Mouse (Mus musculus) hindbrain, postnatal 0 days (tissue): ENCODE data around the gene Tiam2. TPM values are rescaled to one million over a fixed set of nuclear protein-coding genes. Genes with fewer than 3 reads are reported as not detected.

Source experiments
- ATAC-seq: fragments of 200-750 bp; cut with Nextera tagmentation; 2 replicates; pipeline ENCODE4 v1.8.0; 2017; ENCODE audit warnings: mild to moderate bottlenecking, moderate TSS enrichment, moderate library complexity
- DNase-seq: peaks from one replicate; pipeline ENCODE4 v3.0.0-alpha.2; 2015; ENCODE audit warnings: low spot score
- H3K27ac ChIP-seq: fragments of 300-500 bp; sonication (generic); 2 replicates; pipeline ENCODE4 v1.5.1; 2014; ENCODE audit warnings: mild to moderate bottlenecking
- H3K27me3 ChIP-seq: fragments of 300-500 bp; sonication (generic); 2 replicates; pipeline ENCODE4 v1.6.1; 2014; ENCODE audit warnings: low read length, mixed read lengths; ENCODE audit not compliant: insufficient read depth
- H3K36me3 ChIP-seq: fragments of 300-500 bp; sonication (generic); 2 replicates; pipeline ENCODE4 v1.6.1; 2014; ENCODE audit warnings: low read length, mixed read lengths; ENCODE audit not compliant: insufficient read depth
- H3K4me1 ChIP-seq: fragments of 300-500 bp; sonication (generic); 2 replicates; pipeline ENCODE4 v1.6.1; 2014; ENCODE audit warnings: antibody characterized with exemption, low read length, mixed read lengths; ENCODE audit not compliant: insufficient read depth
- H3K4me2 ChIP-seq: fragments of 300-500 bp; sonication (generic); 2 replicates; pipeline ENCODE4 v1.6.1; 2014; ENCODE audit warnings: low read depth, mild to moderate bottlenecking, low read length, moderate library complexity, mixed read lengths
- H3K4me3 ChIP-seq: fragments of 300-500 bp; sonication (generic); 2 replicates; pipeline ENCODE4 v1.5.1; 2014; ENCODE audit warnings: low read length
- H3K9ac ChIP-seq: fragments of 300-500 bp; sonication (generic); replicated peaks from 2 replicates; pipeline ENCODE4 v1.6.1; 2014; ENCODE audit warnings: mild to moderate bottlenecking, low read length, moderate library complexity, mixed read lengths
- H3K9me3 ChIP-seq: fragments of 300-500 bp; sonication (generic); 2 replicates; pipeline ENCODE4 v1.6.1; 2016; ENCODE audit warnings: low read length, mixed read lengths
- CTCF ChIP-seq: IDR thresholded peaks from 2 replicates; pipeline ENCODE4 v1.5.1; 2016; ENCODE audit warnings: antibody characterized with exemption, control low read depth, low read depth
- WGBS: fragments of 180-500 bp; shearing (Covaris S2); extraction: QIAGEN DNeasy Blood & Tissue Kit; methylation state at CpG from one replicate; pipeline ENCODE4 v1.1.7; 2014; 5-methylcytosine and 5-hydroxymethylcytosine counted together
- polyA plus RNA-seq: library from polyadenylated mRNA; unstranded; fragments of >200 nt; fragmentation: Nextera tagmentation; extraction: Ambion mirVana; gene quantifications from 2 replicates; pipeline ENCODE4 v1.2.1, GENCODE M21; 2015
- total RNA-seq: library from RNA; depleted of rRNA; stranded (reverse); fragments of >200 nt; gene quantifications from 2 replicates; pipeline ENCODE4 v1.2.3, GENCODE M21; 2014

Tiam2 gene
- total and polyA plus RNA-seq, 2 experiments from 2014 or later: 2.8 to 8.8 TPM

GRCm38 (mm10) chr17:3407051-3407450 lies 80.7 kb downstream of the Tiam2 start:
- H3K9me3 ChIP-seq: no peaks in the 10 kb centered on the region
- H3K9ac ChIP-seq: no peak overlapping the region
- no peaks in the 10 kb centered on the region for H3K4me1 ChIP-seq
- no peak overlapping the region for H3K27ac ChIP-seq
- DNase-seq: no peak
- no peak overlapping the region for H3K4me2 ChIP-seq
- TF ChIP-seq CTCF: no peak
- no peak overlapping the region for H3K4me3 ChIP-seq
- H3K36me3 ChIP-seq: no peaks in the 10 kb centered on the region
- no peaks in the 10 kb centered on the region for H3K27me3 ChIP-seq
- WGBS: 3% methylated on average over 1 of the region's 1 CpGs
- no peak for ATAC-seq

GRCm38 (mm10) chr17:3410307-3410706 lies 83.9 kb downstream of the Tiam2 start:
- no peak overlapping the region for H3K4me2 ChIP-seq
- 72% methylated on average over 2 of the region's 2 CpGs for WGBS
- H3K4me3 ChIP-seq: no peak overlapping the region
- no peak for ATAC-seq
- H3K9me3 ChIP-seq: no peaks in the 10 kb centered on the region
- no peaks in the 10 kb centered on the region for H3K36me3 ChIP-seq
- H3K4me1 ChIP-seq: no peaks in the 10 kb centered on the region
- H3K27me3 ChIP-seq: no peaks in the 10 kb centered on the region
- no peak overlapping the region for H3K27ac ChIP-seq
- H3K9ac ChIP-seq: no peak overlapping the region
- no peak for DNase-seq
- TF ChIP-seq CTCF: no peak

GRCm38 (mm10) chr17:3412771-3413170 lies 86.4 kb downstream of the Tiam2 start:
- H3K36me3 ChIP-seq: no peaks in the 10 kb centered on the region
- no peak overlapping the region for H3K4me2 ChIP-seq
- ATAC-seq (no peak), DNase-seq (no peak)
- no peaks in the 10 kb centered on the region for H3K27me3 ChIP-seq
- H3K27ac ChIP-seq: no peak overlapping the region
- H3K9ac ChIP-seq: no peak overlapping the region
- WGBS: 55% methylated on average over 4 of the region's 4 CpGs
- no peaks in the 10 kb centered on the region for H3K4me1 ChIP-seq
- H3K4me3 ChIP-seq: no peak overlapping the region
- no peak for TF ChIP-seq CTCF
- H3K9me3 ChIP-seq: no peaks in the 10 kb centered on the region

GRCm38 (mm10) chr17:3415580-3415979 lies 89.2 kb downstream of the Tiam2 start:
- peak; percentile 50 for DNase-seq
- ATAC-seq: peak; percentile 40; the same call in 1 of the 2 replicates
- H3K27ac ChIP-seq: no peak overlapping the region; the same call in 1 of the 2 replicates
- H3K9me3 ChIP-seq: no peaks in the 10 kb centered on the region
- H3K4me2 ChIP-seq: no peak overlapping the region
- 60% methylated on average over 3 of the region's 3 CpGs for WGBS
- no peak overlapping the region for H3K9ac ChIP-seq
- TF ChIP-seq CTCF: no peak
- no peaks in the 10 kb centered on the region for H3K27me3 ChIP-seq
- H3K4me3 ChIP-seq: no peak overlapping the region
- no peaks in the 10 kb centered on the region for H3K4me1 ChIP-seq
- H3K36me3 ChIP-seq: no peaks in the 10 kb centered on the region

GRCm38 (mm10) chr17:3416401-3416800 lies 90.0 kb downstream of the Tiam2 start:
- TF ChIP-seq CTCF: no peak
- Histone ChIP-seq H3K27me3 (no peaks in the 10 kb centered on the region), H3K9ac (no peak overlapping the region), H3K9me3 (no peaks in the 10 kb centered on the region), H3K4me2 (no peak overlapping the region), H3K4me3 (no peak overlapping the region), H3K36me3 (no peaks in the 10 kb centered on the region), H3K27ac (no peak overlapping the region), H3K4me1 (no peaks in the 10 kb centered on the region)
- WGBS: 57% methylated on average over 3 of the region's 3 CpGs
- ATAC-seq (no peak), DNase-seq (no peak)

- Histone ChIP-seq H3K27ac (no peak overlapping the region), H3K36me3 (no peaks in the 10 kb centered on the region), H3K27me3 (no peaks in the 10 kb centered on the region), H3K4me1 (no peaks in the 10 kb centered on the region), H3K4me3 (no peak overlapping the region), H3K9me3 (no peaks in the 10 kb centered on the region), H3K9ac (no peak overlapping the region), H3K4me2 (no peak overlapping the region)
- 74% methylated on average over 10 of the region's 10 CpGs for WGBS
- ATAC-seq: no peak
- no peak for DNase-seq
- TF ChIP-seq CTCF: no peak
Measured at GRCm38 (mm10) chr17:3419368-3419928, 93.1 kb downstream of the Tiam2 start.

- no peak overlapping the region for H3K4me3 ChIP-seq
- no peaks in the 10 kb centered on the region for H3K4me1 ChIP-seq
- no peak for TF ChIP-seq CTCF
- no peak overlapping the region for H3K4me2 ChIP-seq
- no peaks in the 10 kb centered on the region for H3K36me3 ChIP-seq
- 87% methylated on average over 4 of the region's 4 CpGs for WGBS
- ATAC-seq: no peak
- H3K9me3 ChIP-seq: no peaks in the 10 kb centered on the region
- no peak for DNase-seq
- no peak overlapping the region for H3K27ac ChIP-seq
- H3K9ac ChIP-seq: no peak overlapping the region
- no peaks in the 10 kb centered on the region for H3K27me3 ChIP-seq
Measured at GRCm38 (mm10) chr17:3420148-3420547, 93.8 kb downstream of the Tiam2 start.
